Mouse (Mus musculus) erythroid progenitor cell, adult 5-6 weeks (primary cell): ENCODE results near the gene Klk1b11. TPM values are rescaled to one million over a fixed set of nuclear protein-coding genes. Genes with fewer than 3 reads are reported as not detected.
"Not testable (repeated sequence)": the region's sequence is repeated elsewhere in the genome, so short reads cannot be mapped to it uniquely, and the experiment has no call there.

ENCODE experiments used
- ATAC-seq: replicated peaks from 2 replicates; pipeline ENCODE4 v1.8.0; 2016; ENCODE audit warnings: moderate number of reproducible peaks, mild to moderate bottlenecking, moderate TSS enrichment, inconsistent platforms; ENCODE audit not compliant: poor library complexity, low FRiP score, severe bottlenecking
- total RNA-seq, 2 experiments: library from RNA; stranded (forward) in 1 of 2; stranded (reverse) in 1 of 2; fragments of 150-400 nt in 1 of 2; fragments of 186-747, 209-891 nt in 1 of 2; gene quantifications; 2 replicates each; pipeline versions ENCODE4 v1.2.3 to v1.2.4; 2015 to 2017; ENCODE audit warnings: low replicate concordance in 2 of 2

Gene Klk1b11
- total RNA-seq (2015; ENCODE audit: low replicate concordance) (not detected in 2 replicates), total RNA-seq (2017; ENCODE audit: low replicate concordance) (not detected in 2 replicates)

DNA sequence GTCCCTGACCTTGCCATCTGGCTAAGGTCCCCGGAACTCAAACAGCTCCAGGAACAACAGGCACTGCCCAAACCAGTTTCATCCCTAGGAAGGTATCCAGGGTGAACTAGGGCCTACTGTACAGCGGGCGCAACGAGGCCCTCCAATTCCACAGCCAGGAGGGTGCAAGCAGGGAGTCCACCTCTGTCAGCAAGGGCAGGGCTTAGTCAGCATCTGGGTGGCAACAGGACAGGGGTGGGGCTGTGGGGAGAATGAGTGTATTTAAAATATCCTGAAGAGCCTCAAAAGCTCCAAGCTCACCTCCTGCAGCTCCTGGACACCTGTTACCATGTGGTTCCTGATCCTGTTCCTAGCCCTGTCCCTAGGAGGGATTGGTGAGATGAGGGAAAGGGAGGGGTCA lies at the start of gene Klk1b11:
TSS of gene Klk1b11 (plus strand) at position 301 of the 400 bp plus-strand sequence.
- ATAC-seq: not testable (repeated sequence)

DNA sequence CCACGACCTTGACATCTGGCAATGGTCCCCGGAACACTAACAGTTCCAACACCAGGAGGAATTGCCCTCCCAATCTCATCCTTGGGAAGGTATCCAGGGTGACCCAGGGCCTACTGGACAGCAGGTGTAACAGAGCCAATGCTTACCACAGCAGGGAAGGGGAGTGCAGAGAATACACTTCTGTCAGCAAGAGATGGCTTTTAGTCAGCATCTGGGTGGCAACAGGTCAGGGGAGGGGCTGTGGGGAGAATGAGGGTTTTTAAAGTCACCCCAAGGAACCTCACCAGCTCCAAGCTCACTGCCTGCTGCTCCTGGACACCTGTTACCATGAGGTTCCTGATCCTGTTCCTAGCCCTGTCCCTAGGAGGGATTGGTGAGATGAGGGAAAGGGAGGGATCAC lies 45.3 kb upstream of the Klk1b11 start, which contains the start of gene Klk1b8:
TSS of gene Klk1b8 (plus strand) at position 301 of the 400 bp plus-strand sequence.
- ATAC-seq: no peak

DNA sequence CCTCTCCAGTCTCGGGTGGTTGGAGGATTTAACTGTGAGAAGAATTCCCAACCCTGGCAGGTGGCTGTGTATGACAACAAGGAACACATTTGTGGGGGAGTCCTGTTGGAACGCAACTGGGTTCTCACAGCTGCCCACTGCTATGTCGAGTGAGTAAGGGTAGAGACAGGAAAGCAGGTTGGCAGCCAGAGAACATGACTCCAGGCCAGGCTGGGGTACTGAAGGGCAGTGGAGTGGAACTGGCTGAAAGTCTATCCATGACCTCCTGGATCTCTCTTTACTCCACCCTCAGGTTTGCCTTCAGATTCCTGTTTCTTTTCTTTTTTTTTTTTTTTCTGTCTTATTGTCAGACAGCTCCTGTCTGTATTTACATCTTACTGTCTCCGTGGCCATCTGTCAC lies 43.0 kb upstream of the Klk1b11 start:
- ATAC-seq: no peak

DNA sequence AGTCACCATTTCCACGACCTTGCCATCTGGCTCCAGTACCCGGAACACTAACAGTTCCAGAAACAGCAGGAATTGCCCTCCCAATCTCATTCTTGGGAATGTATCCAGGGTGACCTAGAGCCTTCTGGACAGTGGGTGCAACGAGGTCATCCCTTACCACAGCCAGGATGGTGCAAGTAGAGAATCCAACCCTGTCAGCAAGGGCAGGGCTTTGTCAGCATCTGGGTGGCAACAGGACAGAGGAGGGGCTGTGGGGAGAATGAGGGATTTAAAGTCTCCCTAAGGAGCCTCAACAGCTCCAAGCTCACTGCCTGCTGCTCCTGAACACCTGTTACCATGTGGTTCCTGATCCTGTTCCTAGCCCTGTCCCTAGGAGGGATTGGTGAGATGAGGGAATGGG lies 29.2 kb upstream of the Klk1b11 start, which contains the start of gene Klk1b1:
TSS of gene Klk1b1 (plus strand) at position 301 of the 400 bp plus-strand sequence.
- no peak for ATAC-seq

DNA sequence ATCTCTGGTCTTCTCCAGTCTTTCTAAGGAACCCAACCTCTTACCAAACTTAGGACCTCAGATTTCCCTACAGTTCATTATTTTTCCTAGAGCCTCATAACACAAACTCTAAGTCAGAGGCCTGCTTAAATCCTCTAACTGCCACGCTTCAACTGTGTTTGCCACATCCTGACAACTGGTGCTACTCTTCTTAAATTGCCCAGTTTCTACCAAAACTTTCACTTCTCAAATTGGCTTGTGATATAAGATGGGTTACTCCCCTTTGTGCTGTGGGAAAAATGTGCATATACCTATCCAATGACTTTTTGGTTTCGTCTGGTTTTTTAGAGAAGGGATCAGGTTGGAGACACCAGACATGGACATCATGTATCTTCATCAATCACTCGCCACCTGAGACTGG lies 28.6 kb upstream of the Klk1b11 start:
- ATAC-seq: no peak

DNA sequence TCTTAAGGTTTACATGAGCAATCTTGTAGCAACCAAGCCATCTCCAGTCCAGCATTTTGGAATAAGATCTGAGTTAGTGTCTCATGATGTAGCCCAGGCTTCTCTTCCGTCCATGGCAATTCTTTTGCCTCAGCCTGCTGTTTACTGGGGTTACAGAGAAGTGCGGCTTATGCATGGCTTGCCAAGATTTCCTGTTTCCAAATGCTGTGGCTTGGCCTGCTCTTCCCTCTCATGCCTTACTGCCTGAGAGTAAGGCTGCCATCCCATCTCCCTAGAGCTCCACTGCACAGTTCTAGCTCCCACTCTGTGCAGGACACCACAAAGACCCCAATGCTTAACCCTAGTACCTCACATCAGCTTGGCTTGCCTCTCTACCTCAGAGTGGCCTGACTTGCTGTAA lies 28.1 kb upstream of the Klk1b11 start:
- no peak for ATAC-seq

DNA sequence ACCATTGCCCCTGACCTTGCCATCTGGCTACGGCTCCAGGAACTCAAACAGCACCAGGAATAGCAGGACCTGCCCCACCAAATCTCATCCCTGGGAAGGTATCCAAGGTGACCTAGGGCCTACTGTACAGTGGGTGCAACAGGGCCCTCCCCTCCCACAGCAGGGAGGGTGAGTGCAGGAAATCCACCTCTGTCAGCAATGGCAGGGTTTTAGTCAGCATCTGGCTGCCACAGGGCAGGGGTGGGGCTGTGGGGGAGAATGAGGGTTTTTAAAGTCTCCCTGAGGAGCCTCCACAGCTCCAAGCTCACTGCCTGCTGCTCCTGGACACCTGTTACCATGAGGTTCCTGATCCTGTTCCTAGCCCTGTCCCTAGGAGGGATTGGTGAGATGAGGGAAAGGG lies 19.9 kb upstream of the Klk1b11 start, which contains the start of gene Klk1b9:
TSS of gene Klk1b9 (plus strand) at position 301 of the 400 bp plus-strand sequence.
- ATAC-seq: not testable (repeated sequence)

DNA sequence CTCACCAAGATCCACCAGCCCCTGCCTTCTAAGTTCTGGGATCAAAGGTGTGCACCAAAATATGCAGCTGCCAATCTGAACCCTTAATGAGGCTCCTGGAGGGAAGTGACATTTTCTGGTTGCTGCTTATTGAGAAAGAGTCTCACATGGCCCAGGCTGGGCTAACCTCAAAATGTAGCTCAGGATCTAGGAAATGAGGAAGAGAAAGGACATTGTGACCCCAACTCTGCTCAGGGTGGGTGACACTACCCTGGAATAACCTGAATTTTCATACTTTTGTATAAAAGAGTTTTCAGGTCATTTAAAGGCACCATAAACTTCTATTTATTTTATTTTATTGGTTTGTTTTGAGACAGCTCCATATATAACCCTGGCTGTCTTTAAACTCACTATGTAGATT lies 10.0 kb upstream of the Klk1b11 start:
- ATAC-seq: no peak

DNA sequence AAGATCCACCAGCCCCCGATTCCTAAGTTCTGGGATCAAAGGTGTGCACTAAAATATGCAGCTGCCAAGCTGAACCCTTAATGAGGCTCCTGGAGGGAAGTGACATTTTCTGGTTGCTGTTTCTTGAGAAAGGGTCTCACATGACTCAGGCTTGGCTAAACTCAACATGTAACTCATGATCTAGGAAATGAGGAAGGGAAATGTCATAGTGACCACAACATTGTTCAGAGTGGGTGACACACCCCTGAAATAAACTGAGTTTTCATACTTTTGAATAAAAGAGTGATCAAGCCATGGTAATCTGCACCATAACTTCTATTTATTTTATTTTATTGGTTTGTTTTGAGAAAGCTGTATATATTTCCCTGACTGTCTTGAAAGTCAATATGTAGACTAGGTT lies 856 bp upstream of the Klk1b11 start:
- ATAC-seq: not testable (repeated sequence)

DNA sequence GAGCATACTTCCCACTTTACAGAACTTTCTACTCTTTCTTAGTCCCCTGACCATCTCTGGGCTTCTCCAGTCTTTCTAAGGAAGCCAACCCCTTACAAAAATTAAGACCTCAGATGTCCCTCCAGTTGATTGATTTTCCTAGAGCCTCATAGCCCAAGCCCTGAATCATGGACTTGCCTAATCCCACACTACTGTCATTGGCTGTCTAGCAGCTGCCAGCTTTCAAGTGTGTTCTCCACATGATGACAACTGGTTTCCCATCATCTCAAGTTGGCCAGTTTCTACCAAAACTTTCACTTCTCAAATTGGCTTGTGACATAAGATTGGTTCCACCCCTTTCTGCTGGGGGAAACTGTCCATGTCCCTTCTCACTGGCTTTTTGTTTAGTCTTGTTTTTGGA lies 9.2 kb downstream of the Klk1b11 start:
- ATAC-seq: no peak

DNA sequence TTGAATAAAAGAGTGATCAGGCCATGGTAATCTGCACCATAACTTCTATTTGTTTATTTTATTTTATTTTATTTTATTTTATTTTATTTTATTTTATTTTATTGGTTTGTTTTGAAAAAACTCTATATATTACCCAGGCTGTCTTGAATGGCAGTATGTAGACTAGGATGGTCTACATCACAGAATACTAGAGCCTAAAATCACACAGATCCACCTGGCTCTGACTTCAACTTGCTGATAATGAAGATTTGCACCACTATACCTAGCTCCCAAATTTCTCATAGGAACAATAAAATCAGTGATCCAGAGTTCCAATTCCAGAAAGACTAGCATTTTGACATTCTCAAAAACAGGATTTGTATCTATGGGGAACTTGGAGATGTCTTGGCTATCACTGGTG lies 16.2 kb downstream of the Klk1b11 start, which contains the start of gene Klk1b26:
TSS of gene Klk1b26 (plus strand) at position 301 of the 400 bp plus-strand sequence.
- ATAC-seq: not testable (repeated sequence)

DNA sequence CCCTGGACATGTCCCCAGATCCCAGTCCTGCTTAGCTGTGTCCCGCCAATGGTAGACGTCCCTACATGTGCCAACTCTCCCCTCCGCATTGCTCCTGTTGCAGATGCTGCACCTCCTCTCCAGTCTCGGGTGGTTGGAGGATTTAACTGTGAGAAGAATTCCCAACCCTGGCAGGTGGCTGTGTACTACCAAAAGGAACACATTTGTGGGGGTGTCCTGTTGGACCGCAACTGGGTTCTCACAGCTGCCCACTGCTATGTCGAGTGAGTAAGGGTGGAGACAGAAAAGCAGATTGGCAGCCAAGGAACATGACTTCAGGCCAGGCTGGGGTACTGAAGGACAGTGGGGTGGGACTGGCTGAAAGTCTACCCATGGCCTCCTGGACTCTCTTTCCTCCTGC lies 19.0 kb downstream of the Klk1b11 start:
- not testable (repeated sequence) for ATAC-seq

DNA sequence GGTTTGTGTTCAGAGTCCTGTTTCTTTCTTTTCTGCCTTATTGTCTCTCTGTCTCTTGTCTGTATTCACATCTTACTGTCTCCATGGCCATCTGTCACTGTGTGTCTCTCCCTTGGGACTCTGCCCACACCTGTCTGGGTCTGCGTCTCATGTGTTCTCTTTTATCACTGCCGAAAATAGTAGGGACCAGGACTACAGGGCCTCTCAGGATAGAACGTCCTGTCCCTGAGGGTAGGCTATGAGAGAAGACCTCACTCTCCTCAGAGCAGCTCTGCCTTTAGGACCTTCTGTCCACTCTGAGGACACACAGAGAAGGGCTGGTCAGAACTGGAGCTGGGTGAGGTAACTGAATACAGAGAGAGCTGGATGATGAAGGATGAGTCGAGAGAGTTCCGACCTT lies 19.4 kb downstream of the Klk1b11 start:
- no peak for ATAC-seq

Other genes starting within 250 kb of the Klk1b11 start
- not detected in 2 replicates for gene Klk12, start 227.0 kb upstream of the Klk1b11 start, total RNA-seq (2015; ENCODE audit: low replicate concordance)
- gene Klk12, start 227.0 kb upstream of the Klk1b11 start, total RNA-seq (2017; ENCODE audit: low replicate concordance): not detected in 2 replicates
- not detected in 2 replicates for gene Klk11, start 221.3 kb upstream of the Klk1b11 start, total RNA-seq (2015; ENCODE audit: low replicate concordance)
- not detected in 2 replicates for gene Klk11, start 221.3 kb upstream of the Klk1b11 start, total RNA-seq (2017; ENCODE audit: low replicate concordance)
- gene Klk10, start 214.8 kb upstream of the Klk1b11 start, total RNA-seq (2015; ENCODE audit: low replicate concordance): not detected in 2 replicates
- not detected in 2 replicates for gene Klk10, start 214.8 kb upstream of the Klk1b11 start, total RNA-seq (2017; ENCODE audit: low replicate concordance)
- gene Klk9, start 204.0 kb upstream of the Klk1b11 start, total RNA-seq (2015; ENCODE audit: low replicate concordance): not detected in 2 replicates
- gene Klk9, start 204.0 kb upstream of the Klk1b11 start, total RNA-seq (2017; ENCODE audit: low replicate concordance): not detected in 2 replicates
- gene Klk8, start 198.3 kb upstream of the Klk1b11 start, total RNA-seq (2015; ENCODE audit: low replicate concordance): not detected in 2 replicates
- not detected in 2 replicates for gene Klk8, start 198.3 kb upstream of the Klk1b11 start, total RNA-seq (2017; ENCODE audit: low replicate concordance)
- gene Klk7, start 184.6 kb upstream of the Klk1b11 start, total RNA-seq (2015; ENCODE audit: low replicate concordance): not detected in 2 replicates
- gene Klk7, start 184.6 kb upstream of the Klk1b11 start, total RNA-seq (2017; ENCODE audit: low replicate concordance): not detected in 2 replicates
- gene Klk6, start 171.4 kb upstream of the Klk1b11 start, total RNA-seq (2015; ENCODE audit: low replicate concordance): not detected in 2 replicates
- not detected in 2 replicates for gene Klk6, start 171.4 kb upstream of the Klk1b11 start, total RNA-seq (2017; ENCODE audit: low replicate concordance)
- gene Klk5, start 153.9 kb upstream of the Klk1b11 start, total RNA-seq (2015; ENCODE audit: low replicate concordance): not detected in 2 replicates
- gene Klk5, start 153.9 kb upstream of the Klk1b11 start, total RNA-seq (2017; ENCODE audit: low replicate concordance): not detected in 2 replicates
- not detected in 2 replicates for gene Klk4, start 114.7 kb upstream of the Klk1b11 start, total RNA-seq (2015; ENCODE audit: low replicate concordance)
- not detected in 2 replicates for gene Klk4, start 114.7 kb upstream of the Klk1b11 start, total RNA-seq (2017; ENCODE audit: low replicate concordance)
- gene Klk15, start 62.1 kb upstream of the Klk1b11 start, total RNA-seq (2015; ENCODE audit: low replicate concordance): not detected in 2 replicates
- not detected in 2 replicates for gene Klk15, start 62.1 kb upstream of the Klk1b11 start, total RNA-seq (2017; ENCODE audit: low replicate concordance)
- gene Klk1b8, start 45.2 kb upstream of the Klk1b11 start, total RNA-seq (2015; ENCODE audit: low replicate concordance): not detected in 2 replicates
- not detected in 2 replicates for gene Klk1b8, start 45.2 kb upstream of the Klk1b11 start, total RNA-seq (2017; ENCODE audit: low replicate concordance)
- gene Klk1b1, start 29.1 kb upstream of the Klk1b11 start, total RNA-seq (2015; ENCODE audit: low replicate concordance): not detected in 2 replicates
- not detected in 2 replicates for gene Klk1b1, start 29.1 kb upstream of the Klk1b11 start, total RNA-seq (2017; ENCODE audit: low replicate concordance)
- gene Klk1b9, start 19.8 kb upstream of the Klk1b11 start, total RNA-seq (2015; ENCODE audit: low replicate concordance): not detected in 2 replicates
- gene Klk1b9, start 19.8 kb upstream of the Klk1b11 start, total RNA-seq (2017; ENCODE audit: low replicate concordance): not detected in 2 replicates
- gene Klk1b26, start 16.3 kb downstream of the Klk1b11 start, total RNA-seq (2015; ENCODE audit: low replicate concordance): not detected in 2 replicates
- gene Klk1b26, start 16.3 kb downstream of the Klk1b11 start, total RNA-seq (2017; ENCODE audit: low replicate concordance): not detected in 2 replicates
- not detected in 2 replicates for gene Klk1b27, start 56.4 kb downstream of the Klk1b11 start, total RNA-seq (2015; ENCODE audit: low replicate concordance)
- not detected in 2 replicates for gene Klk1b27, start 56.4 kb downstream of the Klk1b11 start, total RNA-seq (2017; ENCODE audit: low replicate concordance)
- not detected in 2 replicates for gene Klk1b21, start 106.5 kb downstream of the Klk1b11 start, total RNA-seq (2015; ENCODE audit: low replicate concordance)
- not detected in 2 replicates for gene Klk1b21, start 106.5 kb downstream of the Klk1b11 start, total RNA-seq (2017; ENCODE audit: low replicate concordance)
- not detected in 2 replicates for gene Klk1b22, start 116.8 kb downstream of the Klk1b11 start, total RNA-seq (2015; ENCODE audit: low replicate concordance)
- not detected in 2 replicates for gene Klk1b22, start 116.8 kb downstream of the Klk1b11 start, total RNA-seq (2017; ENCODE audit: low replicate concordance)
- not detected in 2 replicates for gene Klk1b16, start 140.9 kb downstream of the Klk1b11 start, total RNA-seq (2015; ENCODE audit: low replicate concordance)
- not detected in 2 replicates for gene Klk1b16, start 140.9 kb downstream of the Klk1b11 start, total RNA-seq (2017; ENCODE audit: low replicate concordance)
- not detected in 2 replicates for gene Klk1b24, start 192.4 kb downstream of the Klk1b11 start, total RNA-seq (2015; ENCODE audit: low replicate concordance)
- gene Klk1b24, start 192.4 kb downstream of the Klk1b11 start, total RNA-seq (2017; ENCODE audit: low replicate concordance): not detected in 2 replicates
- not detected in 2 replicates for gene Klk1b3, start 202.3 kb downstream of the Klk1b11 start, total RNA-seq (2015; ENCODE audit: low replicate concordance)
- gene Klk1b3, start 202.3 kb downstream of the Klk1b11 start, total RNA-seq (2017; ENCODE audit: low replicate concordance): not detected in 2 replicates
- gene Klk1b4, start 211.6 kb downstream of the Klk1b11 start, total RNA-seq (2015; ENCODE audit: low replicate concordance): not detected in 2 replicates
- not detected in 2 replicates for gene Klk1b4, start 211.6 kb downstream of the Klk1b11 start, total RNA-seq (2017; ENCODE audit: low replicate concordance)
- gene Klk1b5, start 220.1 kb downstream of the Klk1b11 start, total RNA-seq (2015; ENCODE audit: low replicate concordance): not detected in 2 replicates
- not detected in 2 replicates for gene Klk1b5, start 220.1 kb downstream of the Klk1b11 start, total RNA-seq (2017; ENCODE audit: low replicate concordance)
- not detected in 2 replicates for gene Klk1, start 229.5 kb downstream of the Klk1b11 start, total RNA-seq (2015; ENCODE audit: low replicate concordance)
- not detected in 2 replicates for gene Klk1, start 229.5 kb downstream of the Klk1b11 start, total RNA-seq (2017; ENCODE audit: low replicate concordance)
- gene Gm36864, start 240.3 kb downstream of the Klk1b11 start, total RNA-seq (2015; ENCODE audit: low replicate concordance): not detected in 2 replicates
- gene Gm36864, start 240.3 kb downstream of the Klk1b11 start, total RNA-seq (2017; ENCODE audit: low replicate concordance): not detected in 2 replicates